Mouse (Mus musculus) midbrain, embryonic 11.5 days (tissue): ENCODE results near the gene Mapk7. TPM values are rescaled to one million over a fixed set of nuclear protein-coding genes. Genes with fewer than 3 reads are reported as not detected.

Experiments used
- ATAC-seq: fragments of 200-750 bp; cut with Nextera tagmentation; 2 replicates; pipeline ENCODE4 v1.8.0; 2017; ENCODE audit warnings: moderate TSS enrichment, moderate library complexity; ENCODE audit not compliant: low FRiP score
- DNase-seq: peaks from one replicate; pipeline ENCODE4 v3.0.0; 2015; ENCODE audit warnings: low spot score; ENCODE audit errors: missing footprints
- H3K27ac ChIP-seq: fragments of 300-500 bp; sonication (generic); 2 replicates; pipeline ENCODE4 v1.5.1; 2014; ENCODE audit warnings: low read depth, low read length
- H3K27me3 ChIP-seq: fragments of 300-500 bp; sonication (generic); 2 replicates; pipeline ENCODE4 v1.6.1; 2014; ENCODE audit warnings: mild to moderate bottlenecking, low read length, moderate library complexity, mixed read lengths; ENCODE audit not compliant: control insufficient read depth, insufficient read depth
- H3K36me3 ChIP-seq: fragments of 300-500 bp; sonication (generic); 2 replicates; pipeline ENCODE4 v1.6.1; 2014; ENCODE audit warnings: mild to moderate bottlenecking, low read length, moderate library complexity, mixed read lengths; ENCODE audit not compliant: control insufficient read depth, insufficient read depth
- H3K4me1 ChIP-seq: fragments of 300-500 bp; sonication (generic); 2 replicates; pipeline ENCODE4 v1.6.1; 2014; ENCODE audit warnings: low read length; ENCODE audit not compliant: control insufficient read depth, insufficient read depth
- H3K4me2 ChIP-seq: fragments of 300-500 bp; sonication (generic); 2 replicates; pipeline ENCODE4 v1.6.1; 2014; ENCODE audit warnings: mild to moderate bottlenecking, moderate library complexity
- H3K4me3 ChIP-seq: fragments of 300-500 bp; sonication (generic); 2 replicates; pipeline ENCODE4 v1.5.1; 2014; ENCODE audit warnings: low read depth, low read length
- H3K9ac ChIP-seq: fragments of 300-500 bp; sonication (generic); 2 replicates; pipeline ENCODE4 v1.6.1; 2014; ENCODE audit warnings: low read length
- H3K9me3 ChIP-seq: fragments of 300-500 bp; sonication (generic); 2 replicates; pipeline ENCODE4 v1.6.1; 2016; ENCODE audit warnings: low read length; ENCODE audit not compliant: control insufficient read depth
- WGBS: fragments of 180-500 bp; shearing (Covaris S2); extraction: QIAGEN DNeasy Blood & Tissue Kit; methylation state at CpG from one replicate; pipeline ENCODE4 v1.1.7; 2014; 5-methylcytosine and 5-hydroxymethylcytosine counted together
- polyA plus RNA-seq: library from polyadenylated mRNA; unstranded; fragments of >200 nt; fragmentation: Nextera tagmentation; extraction: Ambion mirVana; gene quantifications from 2 replicates; pipeline ENCODE4 v1.2.1, GENCODE M21; 2014

Mapk7 gene
- polyA plus RNA-seq, 1 experiment from 2014 or later: 58.3 TPM

DNA sequence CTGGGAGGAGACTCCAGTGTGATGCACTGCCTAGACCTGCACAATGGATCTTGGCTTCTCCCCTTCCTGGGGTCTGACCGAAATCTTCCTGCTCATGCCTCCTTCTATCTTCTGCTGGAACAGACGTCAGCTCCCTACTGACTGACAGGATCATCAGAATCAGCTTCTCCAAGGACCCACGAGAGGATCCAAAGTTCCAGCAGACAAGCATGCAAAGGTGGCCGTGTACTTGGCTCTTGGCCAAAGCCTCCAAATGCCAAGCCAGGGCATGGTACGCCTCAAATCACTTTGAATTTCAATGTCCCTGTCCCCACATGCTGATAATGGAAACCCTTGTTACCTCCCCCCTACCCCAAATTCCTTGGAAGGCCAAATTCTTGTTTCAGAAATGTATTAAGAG lies 46.2 kb downstream of the Mapk7 start:
- no peak overlapping the region for H3K9ac ChIP-seq
- no peak overlapping the region for H3K27ac ChIP-seq
- WGBS: 79% methylated on average over 5 of the region's 5 CpGs
- no peak for ATAC-seq
- H3K4me1 ChIP-seq: no peaks in the 10 kb centered on the region
- no peaks in the 10 kb centered on the region for H3K9me3 ChIP-seq
- H3K4me3 ChIP-seq: no peak overlapping the region
- H3K4me2 ChIP-seq: no peak overlapping the region
- no peaks in the 10 kb centered on the region for H3K27me3 ChIP-seq
- DNase-seq: no peak
- H3K36me3 ChIP-seq: no peaks in the 10 kb centered on the region

DNA sequence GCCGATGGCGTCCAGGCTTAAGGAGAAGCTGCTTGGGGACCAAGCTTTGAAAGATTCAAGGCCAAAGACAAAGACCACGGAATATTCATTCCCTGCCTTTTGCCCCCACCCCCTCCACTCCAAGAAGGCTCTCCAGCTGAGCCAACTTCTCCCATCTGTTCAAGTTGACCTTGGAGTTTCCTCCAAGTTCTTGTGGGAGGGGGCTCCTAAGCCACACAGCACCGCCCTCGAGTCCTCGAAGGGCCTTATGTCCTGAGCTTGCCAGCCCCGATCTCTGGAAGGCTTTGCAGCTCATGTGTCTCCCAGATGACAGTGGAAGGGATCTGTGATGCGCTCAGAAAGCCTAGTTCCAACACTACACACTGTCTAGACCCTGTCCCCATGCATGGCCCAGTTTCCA lies 46.9 kb downstream of the Mapk7 start:
- Histone ChIP-seq H3K27ac (no peak overlapping the region), H3K4me2 (no peak overlapping the region), H3K36me3 (no peaks in the 10 kb centered on the region), H3K9me3 (no peaks in the 10 kb centered on the region), H3K9ac (no peak overlapping the region), H3K4me1 (no peaks in the 10 kb centered on the region), H3K4me3 (no peak overlapping the region), H3K27me3 (no peaks in the 10 kb centered on the region)
- WGBS: 86% methylated on average over 8 of the region's 8 CpGs
- DNase-seq (no peak), ATAC-seq (no peak)

DNA sequence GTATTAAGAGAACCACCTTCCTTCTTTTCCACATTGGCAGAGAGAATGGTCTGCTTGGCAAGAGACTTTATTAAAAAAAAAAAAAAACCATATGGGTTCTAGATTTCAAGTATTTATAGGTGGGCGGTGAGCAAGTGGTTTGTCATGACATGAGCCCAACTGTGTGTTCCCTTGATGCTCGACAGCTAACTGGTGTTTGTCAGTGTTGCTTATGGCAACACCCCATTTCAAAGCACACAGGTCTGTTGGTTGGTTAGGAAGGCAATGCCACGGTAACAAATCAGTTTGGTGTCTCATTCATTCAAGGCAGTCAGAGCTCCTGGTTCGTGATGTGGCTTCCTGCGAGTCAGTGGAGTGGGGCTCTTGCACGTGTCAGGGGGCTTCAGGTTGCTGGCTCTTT lies 50.4 kb downstream of the Mapk7 start:
- Histone ChIP-seq H3K4me3 (no peak overlapping the region), H3K36me3 (no peaks in the 10 kb centered on the region), H3K4me1 (no peaks in the 10 kb centered on the region), H3K27ac (no peak overlapping the region), H3K27me3 (no peaks in the 10 kb centered on the region), H3K4me2 (no peak overlapping the region), H3K9ac (no peak overlapping the region), H3K9me3 (no peaks in the 10 kb centered on the region)
- DNase-seq (no peak), ATAC-seq (no peak)
- WGBS: 88% methylated on average over 6 of the region's 6 CpGs

DNA sequence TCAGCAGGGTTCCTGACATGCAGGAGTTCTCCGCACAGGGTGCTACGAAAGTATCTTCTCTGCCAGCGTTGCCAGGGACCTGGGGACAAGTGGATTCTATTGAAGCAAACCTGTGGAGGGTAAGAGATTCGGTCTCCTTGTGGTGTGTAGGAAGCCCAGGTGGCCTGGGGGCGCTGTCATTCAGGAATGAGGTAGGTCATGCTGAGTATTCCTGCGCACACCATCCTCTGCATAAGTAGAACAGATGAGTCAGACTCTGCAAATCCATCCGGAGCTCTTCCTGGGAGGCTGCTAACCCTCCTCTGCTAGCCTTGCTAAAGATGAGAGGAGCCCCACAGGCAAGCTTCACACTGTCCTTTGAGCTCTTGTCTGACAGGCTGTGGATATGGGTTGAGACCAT lies 52.5 kb downstream of the Mapk7 start:
- Histone ChIP-seq H3K36me3 (no peaks in the 10 kb centered on the region), H3K4me3 (no peak overlapping the region), H3K27ac (no peak overlapping the region), H3K9ac (no peak overlapping the region), H3K4me1 (no peaks in the 10 kb centered on the region), H3K9me3 (no peaks in the 10 kb centered on the region), H3K4me2 (no peak overlapping the region), H3K27me3 (no peaks in the 10 kb centered on the region)
- WGBS: 82% methylated on average over 7 of the region's 7 CpGs
- no peak for DNase-seq
- ATAC-seq: no peak

DNA sequence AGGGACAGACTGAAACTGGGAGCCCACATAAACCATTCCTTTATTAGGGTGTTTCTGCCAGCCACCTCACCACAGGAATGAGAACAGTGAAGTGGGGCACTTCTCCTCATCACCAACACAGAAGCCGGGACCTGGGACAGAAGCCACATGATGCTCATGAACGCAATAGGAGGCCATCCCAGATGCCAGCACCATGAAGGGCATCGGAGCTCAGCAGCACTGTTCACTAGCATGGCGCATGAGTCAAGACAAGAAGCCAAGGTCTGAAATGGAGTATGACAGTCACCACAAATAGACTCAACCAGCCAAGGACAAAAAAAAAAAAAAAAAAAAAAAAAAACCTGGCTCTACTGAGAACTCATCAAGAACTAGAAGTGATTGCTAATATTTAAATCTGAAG lies 53.8 kb downstream of the Mapk7 start:
- no peak overlapping the region for H3K4me3 ChIP-seq
- H3K27ac ChIP-seq: no peak overlapping the region
- DNase-seq (no peak), ATAC-seq (no peak)
- H3K27me3 ChIP-seq: no peaks in the 10 kb centered on the region
- H3K4me2 ChIP-seq: no peak overlapping the region
- no peak overlapping the region for H3K9ac ChIP-seq
- no peaks in the 10 kb centered on the region for H3K4me1 ChIP-seq
- WGBS: 94% methylated on average over 4 of the region's 4 CpGs
- no peaks in the 10 kb centered on the region for H3K36me3 ChIP-seq
- H3K9me3 ChIP-seq: no peaks in the 10 kb centered on the region

DNA sequence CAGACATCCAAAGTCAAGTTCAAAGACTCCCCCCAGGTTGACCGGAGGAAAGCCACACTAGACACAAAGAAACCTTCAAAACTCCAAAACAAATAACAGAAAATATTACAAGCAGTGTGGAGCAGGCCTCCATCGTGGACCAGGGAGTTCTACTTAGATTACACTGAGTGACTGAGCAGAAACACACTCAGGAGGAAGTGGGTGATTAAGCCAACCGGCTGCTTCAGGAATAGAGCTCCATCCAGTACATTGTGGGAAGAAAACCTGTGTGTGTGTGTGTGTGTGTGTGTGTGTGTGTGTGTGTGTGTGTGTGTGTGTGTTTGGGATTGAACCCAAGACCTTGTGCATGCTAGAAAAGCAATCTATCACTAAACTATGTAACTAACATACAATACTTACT lies 55.0 kb downstream of the Mapk7 start:
- Histone ChIP-seq H3K9me3 (no peaks in the 10 kb centered on the region), H3K9ac (no peak overlapping the region), H3K27ac (no peak overlapping the region), H3K4me1 (no peaks in the 10 kb centered on the region), H3K4me3 (no peak overlapping the region), H3K27me3 (no peaks in the 10 kb centered on the region), H3K36me3 (no peaks in the 10 kb centered on the region), H3K4me2 (no peak overlapping the region)
- ATAC-seq: no peak
- no peak for DNase-seq
- WGBS: 84% methylated on average over 3 of the region's 3 CpGs

Other genes starting within 250 kb of the Mapk7 start
- 26.0 and 27.2 TPM in 2 replicates for gene Aldh3a2, start 226.9 kb downstream of the Mapk7 start, polyA plus RNA-seq
- not detected in 2 replicates for gene Slc47a2, start 151.5 kb downstream of the Mapk7 start, polyA plus RNA-seq
- gene Slc47a1, start 116.1 kb downstream of the Mapk7 start, polyA plus RNA-seq: 0.16 TPM in 1 of 2 replicates, not detected in the other
- gene Rnf112, start 40.3 kb downstream of the Mapk7 start, polyA plus RNA-seq: 0.40 and 0.51 TPM in 2 replicates
- gene Mfap4, start 9.0 kb downstream of the Mapk7 start, polyA plus RNA-seq: 69.8 and 78.9 TPM in 2 replicates
- 35.1 and 39.6 TPM in 2 replicates for gene B9d1, start 10.7 kb upstream of the Mapk7 start, polyA plus RNA-seq
- 28.5 and 29.9 TPM in 2 replicates for gene Epn2, start 85.3 kb upstream of the Mapk7 start, polyA plus RNA-seq
- 6.2 and 7.1 TPM in 2 replicates for gene Grap, start 158.9 kb upstream of the Mapk7 start, polyA plus RNA-seq
- 0.19 and 0.59 TPM in 2 replicates for gene Fam83g, start 189.7 kb upstream of the Mapk7 start, polyA plus RNA-seq
- not detected in 2 replicates for gene Slc5a10, start 226.4 kb upstream of the Mapk7 start, polyA plus RNA-seq